Mouse (Mus musculus) testis, postnatal 10 days (tissue): ENCODE results near the gene Spink8.

Experiments used
- DNase-seq: peaks from one replicate; pipeline ENCODE4 v3.0.0; 2021; ENCODE audit warnings: low spot score

The Spink8 gene

GRCm38 (mm10) chr9:109870983-109871572, 59.0 kb downstream of the Spink8 start:
- no peak for DNase-seq

- DNase-seq, result peak; percentile 98
Measured at GRCm38 (mm10) chr9:109874797-109875691, 63.0 kb downstream of the Spink8 start, which contains the start of gene Cdc25a. Gene Cdc25a, plus strand, starts transcription at chr9:109875579.

GRCm38 (mm10) chr9:109875695-109876601, 63.9 kb downstream of the Spink8 start:
- peak; percentile 82 for DNase-seq
